Mouse (Mus musculus): ENCODE data around the gene Ssxb8.
"Not testable (repeated sequence)": the region's sequence is repeated elsewhere in the genome, so short reads cannot be mapped to it uniquely, and the experiment has no call there.

Gene Ssxb8

DNA sequence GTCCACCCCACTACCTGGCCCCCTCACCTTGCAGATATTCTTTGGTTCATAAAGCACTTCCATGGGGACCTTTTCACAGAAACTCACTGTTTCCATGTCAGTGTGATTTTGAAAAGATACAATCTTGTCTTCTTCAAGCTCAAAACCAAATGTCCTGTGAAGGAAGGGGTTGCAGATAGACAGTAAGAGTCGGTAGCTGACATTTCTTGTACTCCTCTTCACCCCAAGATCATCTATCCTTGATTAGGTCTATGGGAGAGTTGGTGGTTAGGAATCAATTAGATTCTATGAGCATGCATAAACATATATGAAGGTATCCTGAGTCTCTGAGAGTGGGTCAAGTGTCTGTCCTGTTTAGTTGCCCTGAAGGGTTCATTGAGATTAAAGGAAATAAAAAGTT lies at the start of gene Ssxb8:
Ssxb8 (minus strand) TSS at position 101 of the 400 bp plus-strand sequence.
- DNase-seq: not testable (repeated sequence)

DNA sequence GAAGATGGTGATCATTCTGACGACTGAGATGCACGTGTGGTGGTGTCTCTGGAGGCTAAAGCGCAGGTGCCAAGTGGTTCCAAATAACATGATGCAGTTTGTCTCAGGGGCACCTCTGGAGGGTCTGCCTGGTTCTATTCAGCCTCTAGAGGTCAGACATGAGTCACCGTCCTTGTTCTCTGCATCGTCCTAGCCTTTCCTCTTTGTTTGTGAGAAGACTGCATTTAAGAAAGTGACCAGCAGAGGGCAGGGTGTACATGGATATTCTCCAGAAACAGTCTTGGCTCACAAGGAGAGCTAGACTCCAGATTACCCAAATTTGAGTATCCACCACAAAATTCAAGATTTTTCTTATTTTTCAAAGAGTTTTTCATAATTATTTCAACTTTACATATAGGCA lies 42.3 kb upstream of the Ssxb8 start:
- no peak for DNase-seq

DNA sequence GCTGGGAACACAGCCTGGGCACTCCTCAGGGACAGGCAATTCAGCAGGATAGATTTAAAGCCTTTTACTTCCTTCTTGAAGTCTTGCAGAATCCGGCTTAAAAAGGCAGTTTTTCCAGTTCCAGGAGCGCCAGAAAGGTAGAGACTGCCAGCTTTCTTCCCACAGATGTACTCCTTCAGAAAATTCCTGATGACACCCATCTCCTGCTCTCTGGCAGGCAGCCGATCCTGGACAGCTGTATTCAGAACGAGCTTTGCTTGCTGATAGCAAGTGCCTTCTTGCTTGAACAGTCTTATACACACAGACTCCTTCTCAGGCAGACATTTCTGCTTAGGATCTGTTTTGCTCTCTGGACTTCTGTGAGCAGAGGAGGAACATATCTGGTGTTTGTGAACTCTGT lies 27.6 kb downstream of the Ssxb8 start:
- DNase-seq: no peak

Measured in liver (tissue).